Mouse (Mus musculus) T-helper 17 cell (primary cell): ENCODE results near the gene Eno4.

ENCODE experiments used
- in situ Hi-C, 2 experiments: fragments of 300-600 bp; cut with MboI, MseI; formaldehyde crosslinking; loops; 1 replicate in 1 of 2; 2 replicates in 1 of 2; pipeline ENCODE4 v1.15.1; 2025; ENCODE audit warnings: high pct_unique_total_duplicates in 2 of 2

Eno4 gene

GRCm38 (mm10) chr19:58942841-58943828, at the start of gene Eno4, which contains the start of gene Hspa12a:
TSS of gene Eno4 (plus strand) at chr19:58943425.
TSS of gene Hspa12a (minus strand) at chr19:58943654.
- in situ Hi-C loops, result loop anchor here in 1 of 2 experiments (10.0 kb wide), 1 partner anchor 1868 kb away; no protein-coding TSS in a partner anchor

- in situ Hi-C loops, result no loop called here
Observed at GRCm38 (mm10) chr19:58896216-58896615, 47.0 kb upstream of the Eno4 start.

- in situ Hi-C loops, result loop anchor here in 1 of 2 experiments (10.0 kb wide), 1 partner anchor 134 kb away; no protein-coding TSS in a partner anchor
Observed at GRCm38 (mm10) chr19:58900471-58900870, 42.8 kb upstream of the Eno4 start.

GRCm38 (mm10) chr19:58903079-58903898, 39.9 kb upstream of the Eno4 start:
- in situ Hi-C loops, result loop anchor here in 1 of 2 experiments (10.0 kb wide), 1 partner anchor 132 kb away; no protein-coding TSS in a partner anchor

- in situ Hi-C loops, result loop anchor here in 1 of 2 experiments (10.0 kb wide), 1 partner anchor 131 kb away; no protein-coding TSS in a partner anchor
Observed at GRCm38 (mm10) chr19:58903899-58904327, 39.3 kb upstream of the Eno4 start.

- in situ Hi-C loops, result loop anchor here (5.0 to 10.0 kb wide), 2 partner anchors 99 to 128 kb away; no protein-coding TSS in a partner anchor
Observed at GRCm38 (mm10) chr19:58906685-58907084, 36.5 kb upstream of the Eno4 start.

GRCm38 (mm10) chr19:58908018-58908417, 35.2 kb upstream of the Eno4 start:
- in situ Hi-C loops, result loop anchor here (5.0 to 10.0 kb wide), 2 partner anchors 101 to 127 kb away; no protein-coding TSS in a partner anchor

GRCm38 (mm10) chr19:58910941-58911368, 32.3 kb upstream of the Eno4 start:
- in situ Hi-C loops, result no loop called here

- in situ Hi-C loops, result no loop called here
Observed at GRCm38 (mm10) chr19:58911386-58911785, 31.8 kb upstream of the Eno4 start.

- in situ Hi-C loops, result no loop called here
Observed at GRCm38 (mm10) chr19:58913301-58913700, 29.9 kb upstream of the Eno4 start.

- in situ Hi-C loops, result loop anchor here (5.0 kb wide), 2 partner anchors 279 to 284 kb away; no protein-coding TSS in a partner anchor
Observed at GRCm38 (mm10) chr19:58918597-58918996, 24.6 kb upstream of the Eno4 start.

GRCm38 (mm10) chr19:58919148-58919547, 24.1 kb upstream of the Eno4 start:
- in situ Hi-C loops, result loop anchor here (5.0 kb wide), 2 partner anchors 278 to 283 kb away; no protein-coding TSS in a partner anchor

GRCm38 (mm10) chr19:58931081-58931800, 12.0 kb upstream of the Eno4 start:
- in situ Hi-C loops, result no loop called here

- in situ Hi-C loops, result no loop called here
Observed at GRCm38 (mm10) chr19:58933062-58933461, 10.2 kb upstream of the Eno4 start.

- in situ Hi-C loops, result loop anchor here (5.0 to 10.0 kb wide), 2 partner anchors 436 to 1871 kb away; no protein-coding TSS in a partner anchor
Observed at GRCm38 (mm10) chr19:58945959-58946358, 2.7 kb downstream of the Eno4 start.

GRCm38 (mm10) chr19:58951521-58951920, 8.3 kb downstream of the Eno4 start:
- in situ Hi-C loops, result no loop called here

- in situ Hi-C loops, result no loop called here
Observed at GRCm38 (mm10) chr19:58952236-58952635, 9.0 kb downstream of the Eno4 start.

- in situ Hi-C loops, result no loop called here
Observed at GRCm38 (mm10) chr19:58954779-58955178, 11.6 kb downstream of the Eno4 start.

- in situ Hi-C loops, result no loop called here
Observed at GRCm38 (mm10) chr19:58963011-58963410, 19.8 kb downstream of the Eno4 start.

GRCm38 (mm10) chr19:58968731-58969506, 25.7 kb downstream of the Eno4 start:
- in situ Hi-C loops, result no loop called here
